Mouse (Mus musculus) testis, adult 2 months (tissue): ENCODE results near the gene Emp1.

Experiments
- CTCF ChIP-seq: fragments of 200-500 bp; IDR thresholded peaks from 2 replicates; pipeline ENCODE4 v1.5.1; 2012; ENCODE audit warnings: low read depth, mild to moderate bottlenecking, inconsistent platforms, low read length, moderate library complexity; ENCODE audit not compliant: control insufficient read depth, insufficient read depth, insufficient replicate concordance
- POLR2A ChIP-seq: fragments of 200-500 bp; IDR thresholded peaks from 2 replicates; pipeline ENCODE4 v1.6.1; 2012; ENCODE audit warnings: low read depth, mild to moderate bottlenecking, inconsistent platforms, low read length, moderate library complexity; ENCODE audit not compliant: control insufficient read depth

DNA sequence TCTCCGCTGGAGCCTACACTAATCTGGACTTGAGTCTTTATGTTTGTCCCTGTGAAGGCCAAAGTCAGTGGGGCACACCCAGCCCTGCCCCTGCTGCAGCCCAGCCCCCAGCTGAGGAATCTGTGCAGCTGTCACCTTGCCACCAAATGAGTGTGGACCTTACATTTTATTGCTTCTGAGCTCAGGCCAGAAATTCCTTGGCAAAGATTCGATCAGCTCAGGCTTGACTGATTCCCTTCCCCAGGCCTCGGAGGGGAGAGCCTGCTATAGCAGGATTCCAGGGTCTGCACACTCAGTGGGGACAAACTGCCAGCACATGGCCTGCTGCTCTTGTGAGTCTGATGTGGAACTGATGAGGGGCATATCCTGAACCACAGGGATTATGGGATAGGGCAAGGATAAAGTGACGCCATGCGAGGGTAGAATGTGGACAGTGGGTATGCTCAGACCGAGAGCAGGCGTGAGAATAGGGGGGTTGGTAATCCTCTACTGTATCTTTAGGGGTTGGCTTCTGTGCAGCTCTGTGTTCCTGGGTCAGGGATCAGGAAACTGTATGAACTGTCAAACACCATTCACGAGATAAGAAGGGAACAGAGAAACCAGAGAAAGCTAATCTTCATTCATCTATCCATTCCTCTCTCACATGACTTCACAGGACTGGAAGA is 10.6 kb upstream of the Emp1 start:
- TF ChIP-seq POLR2A (no peak), CTCF (no peak)
